Mouse (Mus musculus) adrenal gland, adult (tissue): ENCODE measurements around the gene Vmn1r119.
"Not testable (repeated sequence)": the region's sequence is repeated elsewhere in the genome, so short reads cannot be mapped to it uniquely, and the experiment has no call there.

ENCODE experiments used
- DNase-seq, 2 experiments: peaks; one replicate each; pipeline ENCODE4 v3.0.0; 2022 to 2023; ENCODE audit warnings: low spot score in 1 of 2; ENCODE audit not compliant: inconsistent age in 2 of 2

Gene Vmn1r119

GRCm38 (mm10) chr7:21012355-21012754, at the start of gene Vmn1r119:
Gene Vmn1r119, minus strand, starts transcription at chr7:21012455.
- DNase-seq, result not testable (repeated sequence)

- not testable (repeated sequence) for DNase-seq
These were observed 41.4 kb upstream of the Vmn1r119 start, which contains the start of gene Vmn1r120 for GRCm38 (mm10) chr7:21053684-21054083. Gene Vmn1r120, minus strand, starts transcription at chr7:21053784.
